Mouse (Mus musculus): ENCODE results near the gene Basp1. TPM values are rescaled to one million over a fixed set of nuclear protein-coding genes. Genes with fewer than 3 reads are reported as not detected.
"Not testable (repeated sequence)": the region's sequence is repeated elsewhere in the genome, so short reads cannot be mapped to it uniquely, and the experiment has no call there.

Gene Basp1
- total RNA-seq (2021): 1 to 10 TPM; 1.0 to 2.9 TPM
- long read RNA-seq, experiment 1: 0 reads
- long read RNA-seq, experiment 2, partial matches to known transcripts: 0 of 1 reads
- long read RNA-seq, experiment 2, other reads (novel, unspliced or antisense): 0 of 1 reads

GRCm38 (mm10) chr15:25413378-25413901 lies at the start of gene Basp1:
Gene Basp1, minus strand, starts transcription at chr15:25413764.
- DNase-seq: peak; percentile 32 to 37

- DNase-seq: not testable (repeated sequence)
Observed at GRCm38 (mm10) chr15:25463076-25463475, 49.5 kb upstream of the Basp1 start.

- DNase-seq: no peak
Observed at GRCm38 (mm10) chr15:25462056-25462762, 48.6 kb upstream of the Basp1 start.

GRCm38 (mm10) chr15:25459901-25460300 lies 46.3 kb upstream of the Basp1 start:
- peak; percentile 29 to 60 for DNase-seq

GRCm38 (mm10) chr15:25457421-25457820 lies 43.9 kb upstream of the Basp1 start:
- DNase-seq: no peak

- DNase-seq: no peak
Observed at GRCm38 (mm10) chr15:25453538-25453937, 40.0 kb upstream of the Basp1 start.

GRCm38 (mm10) chr15:25449348-25449747 lies 35.8 kb upstream of the Basp1 start:
- no peak for DNase-seq

GRCm38 (mm10) chr15:25448703-25449340 lies 35.3 kb upstream of the Basp1 start:
- no peak for DNase-seq

GRCm38 (mm10) chr15:25447136-25447535 lies 33.6 kb upstream of the Basp1 start:
- DNase-seq: no peak

GRCm38 (mm10) chr15:25446155-25446487 lies 32.6 kb upstream of the Basp1 start:
- no peak for DNase-seq

GRCm38 (mm10) chr15:25445361-25446154 lies 32.0 kb upstream of the Basp1 start:
- no peak for DNase-seq

GRCm38 (mm10) chr15:25444208-25444607 lies 30.6 kb upstream of the Basp1 start:
- DNase-seq: no peak

GRCm38 (mm10) chr15:25443140-25443790 lies 29.7 kb upstream of the Basp1 start:
- DNase-seq: no peak

- DNase-seq: no peak
Observed at GRCm38 (mm10) chr15:25441868-25442185, 28.3 kb upstream of the Basp1 start.

GRCm38 (mm10) chr15:25440991-25441867 lies 27.7 kb upstream of the Basp1 start:
- DNase-seq: peak; percentile 65 to 86

- DNase-seq: no peak
Observed at GRCm38 (mm10) chr15:25440317-25440716, 26.8 kb upstream of the Basp1 start.

GRCm38 (mm10) chr15:25432341-25432740 lies 18.8 kb upstream of the Basp1 start:
- DNase-seq: no peak

GRCm38 (mm10) chr15:25430167-25430566 lies 16.6 kb upstream of the Basp1 start:
- DNase-seq: no peak

GRCm38 (mm10) chr15:25429007-25429406 lies 15.4 kb upstream of the Basp1 start:
- no peak for DNase-seq

- peak; percentile 13 to 45 for DNase-seq
Observed at GRCm38 (mm10) chr15:25428551-25428950, 15.0 kb upstream of the Basp1 start.

- DNase-seq: no peak
Observed at GRCm38 (mm10) chr15:25420266-25420665, 6.7 kb upstream of the Basp1 start.

All from heart, adult 18-20 months (tissue).